Mouse (Mus musculus) kidney, adult 9 months (tissue): ENCODE data around the gene Irf5.
"Not testable (repeated sequence)": the region's sequence is repeated elsewhere in the genome, so short reads cannot be mapped to it uniquely, and the experiment has no call there.

ENCODE experiments used
- DNase-seq: peaks from one replicate; pipeline ENCODE4 v3.0.0; 2022

The Irf5 gene

DNA sequence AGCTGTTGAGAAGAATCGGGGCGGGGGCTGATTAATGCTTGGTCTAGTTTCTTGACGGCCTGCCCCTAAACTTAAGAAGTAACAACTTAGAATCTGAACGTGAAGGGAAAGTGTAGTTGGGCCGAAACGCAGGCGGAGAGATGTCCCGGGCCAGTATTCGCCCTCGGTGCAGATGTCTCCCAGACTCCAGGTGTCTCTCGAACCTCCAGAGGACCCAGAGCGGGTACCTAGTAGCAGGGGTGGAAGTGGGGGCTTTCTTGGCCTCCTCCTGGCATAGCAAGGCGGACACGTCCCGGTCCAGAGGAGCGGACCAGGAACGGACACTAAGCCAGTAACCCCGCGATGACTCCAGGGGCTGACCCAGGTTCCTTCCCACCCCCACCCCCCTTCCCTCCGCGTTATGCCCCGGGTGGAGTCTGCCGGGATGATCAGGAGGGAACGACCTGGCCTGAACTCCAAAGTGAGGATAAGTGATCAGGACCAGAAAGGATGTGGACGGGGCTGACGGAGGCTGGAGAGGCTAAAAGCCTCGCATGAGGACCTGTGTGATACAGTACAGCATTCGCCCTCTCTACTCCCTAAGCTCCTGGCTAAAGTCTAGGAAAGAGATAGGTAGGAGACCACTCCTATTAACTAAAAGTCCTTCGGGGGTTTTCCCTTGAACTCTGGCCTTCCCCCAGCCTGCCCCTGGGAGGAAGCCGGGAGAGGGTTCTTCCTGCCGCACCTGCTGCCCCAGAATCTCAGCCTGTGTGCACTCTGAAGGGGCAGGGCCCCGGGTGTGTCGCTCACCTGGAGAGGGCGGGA is 1.1 kb downstream of the Irf5 start:
- no peak for DNase-seq

GRCm38 (mm10) chr6:29528165-29528505 is 1.7 kb downstream of the Irf5 start:
- DNase-seq = no peak

DNA sequence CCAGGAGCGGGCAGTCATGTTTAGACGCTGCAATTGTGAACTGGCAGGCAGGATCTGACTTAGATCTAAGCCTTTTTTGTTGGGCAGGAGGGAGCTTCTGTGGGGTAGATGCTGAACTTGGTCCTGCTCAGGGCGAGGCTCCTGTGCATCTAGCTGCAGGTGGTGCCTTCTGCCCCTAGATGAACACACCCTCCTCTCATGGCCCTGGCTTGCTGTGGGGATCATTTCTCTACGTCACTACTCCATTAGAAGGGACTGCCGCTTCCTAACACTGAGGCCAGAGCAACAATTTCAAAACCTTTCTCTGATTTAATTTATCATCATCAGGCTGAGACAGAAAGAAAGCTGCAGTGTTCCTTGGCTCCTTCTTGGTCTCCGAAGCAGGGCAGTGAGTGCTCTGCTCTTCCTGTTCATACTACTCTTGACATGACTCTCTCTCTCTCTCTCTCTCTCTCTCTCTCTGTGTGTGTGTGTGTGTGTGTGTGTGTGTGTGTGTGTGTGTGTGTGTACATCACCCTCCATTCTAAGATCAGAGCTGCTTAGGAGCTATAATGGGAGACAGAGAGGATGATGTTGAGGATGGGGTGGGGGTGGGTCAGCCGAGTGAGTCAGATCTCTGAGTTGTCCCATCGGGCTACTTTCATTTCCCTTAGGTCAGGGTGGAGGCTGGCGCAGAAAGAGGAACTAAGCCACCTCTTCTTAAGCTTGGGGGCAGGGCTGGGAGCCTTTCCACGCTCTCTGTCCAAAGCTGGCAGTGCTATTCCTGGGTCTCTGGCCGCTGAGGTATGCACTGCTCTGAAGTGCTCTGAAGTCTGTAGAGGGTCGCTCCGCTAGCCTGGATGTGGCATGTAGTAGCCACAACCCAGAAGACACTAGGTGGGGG is 2.4 kb downstream of the Irf5 start:
- DNase-seq = no peak

- DNase-seq = no peak
These were observed 3.0 kb downstream of the Irf5 start for GRCm38 (mm10) chr6:29529444-29529820.

- no peak for DNase-seq
These were observed 3.6 kb downstream of the Irf5 start for GRCm38 (mm10) chr6:29530050-29530449.

GRCm38 (mm10) chr6:29535316-29535715 is 8.9 kb downstream of the Irf5 start:
- peak; percentile 52 for DNase-seq

DNA sequence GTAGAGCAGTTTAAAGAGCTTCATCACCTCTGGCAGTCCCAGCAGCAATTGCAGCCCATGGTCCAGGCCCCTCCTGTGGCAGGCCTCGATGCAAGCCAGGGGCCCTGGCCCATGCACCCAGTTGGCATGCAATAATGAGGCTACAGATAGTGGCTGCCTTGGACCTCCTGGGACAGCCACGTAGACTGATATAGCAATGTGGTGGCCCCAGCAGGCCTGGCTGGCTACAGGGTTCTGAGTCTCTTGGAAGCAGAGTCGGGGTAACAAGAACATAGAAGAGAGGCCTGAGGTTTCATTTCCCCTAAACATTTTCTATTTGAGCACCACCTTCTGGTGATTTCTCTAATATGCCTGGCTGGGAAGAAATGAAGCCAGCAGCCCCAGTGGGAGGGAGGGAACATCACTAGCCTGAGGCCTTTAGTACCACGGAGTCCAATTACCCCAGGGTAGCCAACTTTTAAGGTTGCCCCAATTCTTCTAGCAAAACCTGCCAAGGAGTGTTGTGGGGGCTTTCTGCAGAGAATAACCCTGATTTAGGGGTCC is 10.3 kb downstream of the Irf5 start:
- DNase-seq = no peak

GRCm38 (mm10) chr6:29537221-29537620 is 10.8 kb downstream of the Irf5 start:
- no peak for DNase-seq

- no peak for DNase-seq
These were observed 13.1 kb downstream of the Irf5 start for GRCm38 (mm10) chr6:29539502-29539901.

DNA sequence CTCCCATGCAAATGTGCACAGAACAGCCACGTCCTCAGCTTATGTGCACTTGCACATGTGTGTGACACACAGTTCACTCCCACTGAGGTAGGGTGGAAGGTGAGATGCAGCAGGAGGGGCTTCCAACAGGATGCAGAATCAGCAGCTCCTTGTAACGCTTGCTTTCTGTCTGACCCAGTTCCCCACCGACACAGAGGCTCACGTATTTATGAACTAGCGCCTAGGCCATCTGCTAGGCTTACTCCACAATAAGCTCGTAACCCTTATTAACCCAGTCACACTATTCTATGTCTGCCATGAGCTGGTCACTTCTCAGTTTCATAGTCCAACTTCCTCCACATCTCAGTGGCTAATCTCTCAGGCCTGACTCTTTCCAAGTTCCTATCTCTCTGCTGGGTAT is 13.8 kb downstream of the Irf5 start:
- DNase-seq = no peak

DNA sequence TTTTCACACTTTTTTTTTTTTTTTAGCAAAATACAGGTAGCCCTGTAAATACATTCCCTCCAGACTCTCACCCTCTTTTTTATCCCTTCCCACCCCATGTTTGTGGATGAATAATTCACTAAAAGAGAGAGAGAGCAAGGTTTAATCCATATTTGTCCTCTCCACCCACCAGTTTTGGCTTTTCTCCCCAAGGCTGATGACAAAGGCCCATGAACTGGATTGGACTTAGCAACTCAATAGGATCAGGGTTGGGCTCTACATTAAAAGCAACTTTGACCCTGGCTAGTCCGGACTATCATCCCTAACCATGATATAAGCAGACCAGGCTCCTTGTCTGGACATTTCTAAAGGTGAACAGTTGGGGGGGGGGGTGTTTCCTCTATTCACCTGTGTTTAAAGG is 14.5 kb downstream of the Irf5 start:
- peak; percentile 75 for DNase-seq

- no peak for DNase-seq
These were observed 19.2 kb downstream of the Irf5 start for GRCm38 (mm10) chr6:29545611-29546010.

- DNase-seq = no peak
These were observed 21.2 kb downstream of the Irf5 start for GRCm38 (mm10) chr6:29547582-29547981.

- no peak for DNase-seq
These were observed 21.7 kb downstream of the Irf5 start for GRCm38 (mm10) chr6:29548086-29548485.

- DNase-seq = no peak
These were observed 26.1 kb downstream of the Irf5 start for GRCm38 (mm10) chr6:29552526-29552925.

DNA sequence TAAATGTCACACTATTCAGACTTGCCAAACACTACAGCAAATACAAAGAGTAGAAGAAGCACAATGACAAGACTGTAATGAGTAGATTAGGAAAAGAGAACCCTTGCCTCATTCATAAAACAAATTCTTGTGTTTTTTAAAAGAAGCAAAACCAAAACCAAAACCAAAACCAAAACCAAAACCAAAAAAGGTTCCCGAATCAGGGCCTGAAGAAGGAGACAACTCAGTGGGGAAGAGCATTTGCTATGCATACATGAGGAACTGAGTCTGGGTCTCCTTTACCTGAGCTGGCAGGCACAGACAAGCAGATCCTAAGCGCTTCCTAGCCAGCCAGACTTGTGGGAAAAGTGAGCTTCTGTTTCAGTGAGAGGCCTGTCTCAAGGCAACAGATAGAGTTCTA is 30.7 kb downstream of the Irf5 start:
- DNase-seq = no peak

- not testable (repeated sequence) for DNase-seq
These were observed 50.0 kb downstream of the Irf5 start for GRCm38 (mm10) chr6:29576388-29576787.

GRCm38 (mm10) chr6:29580770-29581169 is 54.3 kb downstream of the Irf5 start:
- DNase-seq = no peak

DNA sequence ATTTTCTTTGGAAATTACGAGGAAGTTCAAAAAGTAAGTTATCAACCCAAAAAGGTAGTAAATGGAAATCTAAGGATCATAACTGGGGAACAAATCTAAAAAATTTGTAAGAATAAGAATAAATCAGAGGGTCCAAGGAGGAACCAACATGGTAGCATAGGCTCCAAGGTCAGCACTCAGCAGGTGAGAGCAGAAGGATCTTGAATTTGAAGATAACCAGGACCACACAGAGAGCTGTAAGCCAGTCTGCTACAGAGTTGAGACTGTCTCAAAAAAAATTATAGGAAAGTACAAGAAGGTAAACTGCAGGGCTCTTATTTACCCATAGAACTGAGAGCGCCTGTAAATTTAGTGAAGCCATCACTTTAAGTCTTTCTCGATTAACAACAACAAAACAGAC is 54.8 kb downstream of the Irf5 start:
- no peak for DNase-seq
